Mouse (Mus musculus): ENCODE measurements around the gene Myo9a.
"Not testable (repeated sequence)": the region's sequence is repeated elsewhere in the genome, so short reads cannot be mapped to it uniquely, and the experiment has no call there.

Gene Myo9a

GRCm38 (mm10) chr9:59751966-59752365, 1.3 kb downstream of the Myo9a start:
- peak in 1 of 2 experiments; percentile 34 for DNase-seq

- DNase-seq, result no peak
These were observed 4.5 kb downstream of the Myo9a start for GRCm38 (mm10) chr9:59755199-59755598.

- not testable (repeated sequence) for DNase-seq
These were observed 6.3 kb downstream of the Myo9a start for GRCm38 (mm10) chr9:59757016-59757415.

- peak in 1 of 2 experiments; percentile 12 for DNase-seq
These were observed 9.8 kb downstream of the Myo9a start for GRCm38 (mm10) chr9:59760515-59760914.

GRCm38 (mm10) chr9:59766966-59767461, 16.3 kb downstream of the Myo9a start:
- not testable (repeated sequence) for DNase-seq

- not testable (repeated sequence) for DNase-seq
These were observed 55.5 kb downstream of the Myo9a start for GRCm38 (mm10) chr9:59806046-59806774.

GRCm38 (mm10) chr9:59884551-59884950, 133.9 kb downstream of the Myo9a start:
- peak; percentile 3 to 9 for DNase-seq

GRCm38 (mm10) chr9:59903382-59903781, 152.7 kb downstream of the Myo9a start:
- DNase-seq, result no peak

GRCm38 (mm10) chr9:59914761-59915160, 164.1 kb downstream of the Myo9a start:
- DNase-seq, result no peak

- no peak for DNase-seq
These were observed 179.6 kb downstream of the Myo9a start for GRCm38 (mm10) chr9:59930248-59930647.

- DNase-seq, result not testable (repeated sequence)
These were observed 185.2 kb downstream of the Myo9a start for GRCm38 (mm10) chr9:59935866-59936265.

GRCm38 (mm10) chr9:59938529-59938928, 187.8 kb downstream of the Myo9a start:
- no peak for DNase-seq

GRCm38 (mm10) chr9:59939691-59940090, 189.0 kb downstream of the Myo9a start:
- DNase-seq, result no peak

- DNase-seq, result no peak
These were observed 190.5 kb downstream of the Myo9a start for GRCm38 (mm10) chr9:59940913-59941884.

- DNase-seq, result no peak
These were observed 191.2 kb downstream of the Myo9a start for GRCm38 (mm10) chr9:59941885-59942350.

GRCm38 (mm10) chr9:59942501-59943085, 191.9 kb downstream of the Myo9a start:
- no peak for DNase-seq

GRCm38 (mm10) chr9:59943826-59944225, 193.1 kb downstream of the Myo9a start:
- DNase-seq, result no peak

GRCm38 (mm10) chr9:59945241-59945640, 194.5 kb downstream of the Myo9a start:
- DNase-seq, result no peak

- DNase-seq, result peak; percentile 55 to 67
These were observed 196.6 kb downstream of the Myo9a start for GRCm38 (mm10) chr9:59947271-59947670.

- peak; percentile 69 to 70 for DNase-seq
These were observed 197.5 kb downstream of the Myo9a start for GRCm38 (mm10) chr9:59948226-59948625.

- DNase-seq, result peak; percentile 81 to 84
These were observed 198.1 kb downstream of the Myo9a start for GRCm38 (mm10) chr9:59948691-59949250.

GRCm38 (mm10) chr9:59949511-59949910, 198.8 kb downstream of the Myo9a start:
- peak in 1 of 2 experiments; percentile 4 for DNase-seq

Measured in cerebellum, postnatal 10 days (tissue).